Mouse (Mus musculus): ENCODE data around the gene Atg2a.

Atg2a gene

GRCm38 (mm10) chr19:6241274-6242107 lies at the start of gene Atg2a:
Gene Atg2a, plus strand, starts transcription at chr19:6241668.
- peak; percentile 96 for DNase-seq (ENCODE audit: low read depth, low spot score)

- DNase-seq (ENCODE audit: low read depth, low spot score): no peak
Observed at GRCm38 (mm10) chr19:6204265-6204664, 37.2 kb upstream of the Atg2a start.

- no peak for DNase-seq (ENCODE audit: low read depth, low spot score)
Observed at GRCm38 (mm10) chr19:6206716-6207115, 34.8 kb upstream of the Atg2a start.

DNA sequence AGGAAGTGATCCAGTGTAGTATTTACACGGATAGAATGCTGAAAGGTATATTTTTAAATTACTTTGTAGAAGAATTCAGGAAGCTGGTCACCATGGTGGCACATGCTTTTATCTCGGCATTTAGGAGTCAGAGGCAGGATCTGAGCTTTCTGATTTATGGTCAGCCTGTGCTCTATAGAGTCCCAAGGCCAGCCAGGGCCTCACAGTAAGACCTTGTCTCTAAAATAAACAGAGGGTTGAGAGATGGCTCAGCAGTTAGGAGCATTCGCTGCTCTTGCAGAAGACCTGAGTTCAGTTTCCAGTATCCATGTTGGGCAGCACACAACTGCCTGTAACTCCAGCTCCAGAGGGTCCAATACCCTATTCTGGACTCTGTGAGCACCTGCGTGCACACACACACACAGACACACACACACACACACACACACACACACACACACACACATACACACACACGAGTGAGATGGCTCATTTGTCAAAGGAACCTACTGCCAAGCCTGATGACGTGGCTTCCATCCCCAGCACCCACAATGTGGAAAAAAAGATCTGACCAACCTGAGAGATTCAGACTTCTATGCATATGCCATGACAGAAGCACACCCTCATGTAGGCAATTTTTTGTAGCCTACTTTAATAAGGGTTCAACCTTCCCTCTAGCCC lies 25.3 kb upstream of the Atg2a start:
- no peak for DNase-seq (ENCODE audit: low read depth, low spot score)

DNA sequence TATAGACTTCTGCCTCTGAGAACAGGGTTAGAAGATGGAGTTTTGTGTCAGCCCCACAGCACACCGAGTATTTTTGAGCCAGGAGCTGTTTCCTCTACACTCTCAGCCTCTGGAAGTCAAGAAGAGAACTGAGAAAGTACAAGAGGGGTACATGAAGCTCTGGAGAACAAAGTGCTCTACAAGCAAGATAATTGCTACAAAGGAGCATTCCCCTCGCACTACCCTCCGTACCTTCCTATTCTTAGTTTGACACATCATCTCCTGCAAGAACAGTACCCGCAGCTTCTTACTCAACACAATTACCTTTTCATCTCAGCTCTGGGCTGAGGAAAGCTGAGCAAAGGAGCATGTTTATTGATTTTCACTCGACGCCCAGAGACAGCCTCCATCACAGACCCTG lies 22.9 kb upstream of the Atg2a start:
- no peak for DNase-seq (ENCODE audit: low read depth, low spot score)

DNA sequence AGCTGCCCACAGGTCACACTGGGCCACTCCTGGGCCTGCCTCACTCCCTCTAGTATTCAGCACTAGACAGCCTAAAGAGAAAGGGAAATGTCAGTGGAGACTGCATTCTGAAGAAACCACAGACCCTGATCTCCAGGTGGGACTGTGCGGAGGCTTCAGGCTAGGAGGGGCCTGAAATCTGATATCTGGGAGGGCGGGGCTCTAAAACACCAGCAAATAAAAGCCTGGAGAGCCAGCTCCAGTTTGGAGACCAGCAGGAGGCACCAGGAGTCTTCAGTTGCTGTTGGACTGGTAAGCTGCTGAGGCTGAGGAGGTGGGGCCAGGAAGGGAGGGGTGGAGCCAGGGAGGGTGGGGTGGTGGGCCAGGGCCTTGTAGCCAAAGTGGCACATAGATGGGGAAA lies 15.3 kb upstream of the Atg2a start, which contains the start of gene Gpha2:
TSS of gene Gpha2 (plus strand) at position 246 of the 400 bp plus-strand sequence.
- peak; percentile 65 for DNase-seq (ENCODE audit: low read depth, low spot score)

- DNase-seq (ENCODE audit: low read depth, low spot score): no peak
Observed at GRCm38 (mm10) chr19:6226763-6227162, 14.7 kb upstream of the Atg2a start.

DNA sequence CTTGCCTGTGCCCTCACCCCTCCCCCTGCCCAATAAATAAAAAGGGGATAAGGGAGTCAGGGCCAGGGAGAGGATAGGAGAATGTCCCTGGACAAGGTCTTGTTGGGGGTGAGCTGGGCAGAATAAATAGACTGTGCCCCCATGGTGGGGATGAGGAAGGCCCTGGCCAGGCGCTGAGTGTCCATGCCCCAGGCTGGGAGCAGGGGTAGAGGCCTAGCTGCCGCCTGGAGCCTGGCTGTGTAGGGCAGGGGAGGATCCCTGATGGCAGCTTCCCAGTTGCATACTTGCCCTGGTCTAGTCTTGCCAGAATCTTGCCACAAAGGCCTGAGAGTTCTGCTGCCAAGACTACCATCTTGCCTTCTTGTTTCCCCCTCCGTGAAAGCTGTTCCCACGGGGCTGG lies 13.6 kb upstream of the Atg2a start:
- no peak for DNase-seq (ENCODE audit: low read depth, low spot score)

DNA sequence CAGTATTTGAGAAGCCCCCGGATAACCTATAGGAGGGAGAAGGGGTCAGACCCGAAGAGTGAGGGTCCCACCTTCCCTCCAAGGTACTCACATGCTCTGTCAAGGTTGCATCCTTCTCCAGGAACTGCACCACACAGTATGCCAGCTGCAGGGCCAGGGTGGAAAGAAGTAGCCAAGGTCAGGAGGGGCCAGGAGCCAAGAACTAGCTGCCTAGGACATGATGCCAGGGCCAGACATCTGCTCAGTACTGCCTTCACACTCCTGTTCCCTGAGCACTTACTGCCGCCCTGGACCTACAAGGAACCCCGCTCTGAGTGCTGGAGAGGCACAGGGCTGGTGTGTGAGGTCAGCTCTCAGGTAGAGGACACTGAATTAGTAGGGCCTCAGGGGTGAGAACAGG lies 11.1 kb upstream of the Atg2a start:
- no peak for DNase-seq (ENCODE audit: low read depth, low spot score)

GRCm38 (mm10) chr19:6231036-6231435 lies 10.4 kb upstream of the Atg2a start:
- DNase-seq (ENCODE audit: low read depth, low spot score): no peak

- no peak for DNase-seq (ENCODE audit: low read depth, low spot score)
Observed at GRCm38 (mm10) chr19:6233647-6234046, 7.8 kb upstream of the Atg2a start.

DNA sequence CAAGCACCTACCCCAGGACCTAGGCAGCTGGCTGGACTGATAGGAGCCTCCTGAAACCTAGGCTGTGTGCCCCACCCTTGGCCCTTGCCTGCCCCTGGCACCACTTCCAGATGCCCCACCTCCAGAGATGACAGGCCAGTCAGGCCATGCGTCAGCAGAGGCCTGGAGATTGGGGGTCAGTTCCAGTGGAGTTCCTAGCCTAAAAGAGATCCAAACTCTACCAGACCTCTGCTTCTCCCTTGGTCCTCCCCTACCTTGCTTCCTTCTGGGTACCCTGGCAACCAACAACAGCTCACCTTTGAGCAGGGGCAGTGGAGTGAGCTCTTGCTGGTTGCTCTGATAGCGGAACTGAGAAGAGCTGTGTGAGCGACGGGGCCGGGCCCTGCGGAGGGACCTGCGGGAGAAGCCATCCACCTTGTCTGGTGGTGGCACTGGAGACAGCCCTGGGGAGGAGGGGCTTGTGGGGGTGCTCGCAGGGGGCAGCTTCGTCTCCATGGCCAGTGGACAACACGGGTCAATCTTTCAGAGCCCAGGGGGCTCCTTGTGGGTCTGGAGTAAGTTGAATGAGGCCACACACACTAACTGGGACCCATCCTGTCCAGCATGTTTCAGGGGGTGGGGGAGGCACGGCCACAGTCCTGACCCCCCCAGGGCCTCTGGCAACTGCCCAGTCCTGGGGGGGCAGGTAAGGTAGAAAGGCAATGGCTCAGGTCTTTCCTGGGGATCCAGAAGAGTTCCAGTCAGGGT lies 7.0 kb upstream of the Atg2a start:
- no peak for DNase-seq (ENCODE audit: low read depth, low spot score)

GRCm38 (mm10) chr19:6235084-6236052 lies 6.1 kb upstream of the Atg2a start, which contains the start of gene Ppp2r5b:
Gene Ppp2r5b, minus strand, starts transcription at chr19:6235872.
- DNase-seq (ENCODE audit: low read depth, low spot score): peak; percentile 65

- DNase-seq (ENCODE audit: low read depth, low spot score): no peak
Observed at GRCm38 (mm10) chr19:6236053-6236441, 5.4 kb upstream of the Atg2a start.

- no peak for DNase-seq (ENCODE audit: low read depth, low spot score)
Observed at GRCm38 (mm10) chr19:6236842-6237241, 4.6 kb upstream of the Atg2a start.

DNA sequence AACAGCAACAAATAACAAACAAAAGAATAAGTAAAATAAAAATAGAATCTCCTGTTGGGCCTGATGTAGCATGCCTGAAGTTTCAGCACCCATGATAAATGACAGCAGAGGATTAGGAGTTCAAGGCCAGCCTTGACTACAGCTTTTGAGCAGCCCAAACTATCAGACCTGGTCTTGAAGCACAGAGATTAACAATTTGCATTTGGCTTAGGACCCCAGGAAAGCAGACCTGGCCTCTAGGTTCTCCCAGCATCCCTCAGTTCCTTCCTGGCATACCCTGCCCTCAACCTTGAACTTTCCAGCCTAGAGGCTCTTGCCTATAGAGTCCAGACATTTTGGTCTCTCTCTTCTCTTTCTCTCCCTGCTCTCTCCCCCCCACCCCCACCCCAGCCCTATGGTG lies 2.7 kb upstream of the Atg2a start:
- no peak for DNase-seq (ENCODE audit: low read depth, low spot score)

- no peak for DNase-seq (ENCODE audit: low read depth, low spot score)
Observed at GRCm38 (mm10) chr19:6240136-6240535, 1.3 kb upstream of the Atg2a start.

DNA sequence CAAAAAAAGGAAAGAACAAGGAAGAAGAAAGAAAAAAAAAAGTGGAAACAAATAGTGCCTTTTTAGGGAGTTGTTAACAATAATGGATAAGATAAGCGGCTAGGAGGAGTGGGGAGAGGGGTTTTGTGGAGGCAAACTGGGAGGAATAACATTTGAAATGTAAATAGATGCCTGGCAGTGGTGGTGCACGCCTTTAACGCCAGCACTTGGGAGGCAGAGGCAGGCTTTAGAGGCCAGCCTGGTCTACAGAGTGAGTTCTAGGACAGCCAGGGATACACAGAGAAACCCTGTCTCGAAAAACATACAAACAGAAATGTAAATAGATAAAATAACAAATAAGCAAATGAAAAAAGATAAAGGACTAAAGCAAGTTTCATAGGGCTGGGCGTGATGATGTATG lies 743 bp upstream of the Atg2a start:
- DNase-seq (ENCODE audit: low read depth, low spot score): no peak

- DNase-seq (ENCODE audit: low read depth, low spot score): peak; percentile 60
Observed at GRCm38 (mm10) chr19:6242281-6242680, 813 bp downstream of the Atg2a start.

- DNase-seq (ENCODE audit: low read depth, low spot score): no peak
Observed at GRCm38 (mm10) chr19:6243226-6243625, 1.8 kb downstream of the Atg2a start.

DNA sequence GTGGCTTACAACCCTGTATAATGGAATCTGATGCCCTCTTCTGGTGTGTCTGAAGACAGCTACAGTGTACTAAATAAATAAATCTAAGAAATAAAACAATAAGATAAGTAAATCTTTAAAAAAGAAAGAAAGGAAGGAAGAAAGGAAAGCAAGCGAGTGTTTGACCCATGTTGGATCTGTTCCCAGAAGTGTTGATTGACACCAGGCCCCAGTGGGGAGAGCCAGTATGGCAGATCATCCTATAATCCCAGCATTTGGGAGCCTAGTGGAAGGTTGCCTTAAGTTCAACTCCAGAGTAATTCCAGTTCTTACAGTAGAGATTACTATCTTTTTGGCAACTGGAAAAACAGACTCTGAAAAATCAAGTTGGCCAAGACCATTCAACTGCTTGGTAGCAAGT lies 4.3 kb downstream of the Atg2a start:
- DNase-seq (ENCODE audit: low read depth, low spot score): no peak
